Mouse (Mus musculus) E14TG2a.4 (cell line): ENCODE measurements at regions not wholly inside any gene's neighbourhood (a gene's known extent, or its start where the extent isn't known, plus 50 kb on each side); places are given as distances from the start of the nearest gene placed in this dataset.

ENCODE experiments used
- CTCF ChIP-seq: conservative IDR thresholded peaks from 2 replicates; pipeline ENCODE4 v1.5.1; 2014; ENCODE audit warnings: low read length
- NANOG ChIP-seq: IDR thresholded peaks from 2 replicates; pipeline ENCODE4 v1.6.1; 2014; ENCODE audit warnings: borderline replicate concordance, low read length, mixed read lengths
- POU5F1 ChIP-seq: IDR thresholded peaks from 2 replicates; pipeline ENCODE4 v1.6.1; 2014; ENCODE audit warnings: low read length, borderline replicate concordance

GRCm38 (mm10) chr1:35201083-35201879 lies 351.5 kb downstream of the Plekhb2 start:
- TF ChIP-seq CTCF, result no peak
- TF ChIP-seq POU5F1, result no peak
- no peak for TF ChIP-seq NANOG
